Mouse (Mus musculus): ENCODE measurements around the gene Nell1. TPM values are rescaled to one million over a fixed set of nuclear protein-coding genes. Genes with fewer than 3 reads are reported as not detected.
"Not testable (repeated sequence)": the region's sequence is repeated elsewhere in the genome, so short reads cannot be mapped to it uniquely, and the experiment has no call there.

The Nell1 gene
- total RNA-seq (2021): 1.9 and 2.1 TPM in 2 replicates
- long read RNA-seq, experiment 1, full-length matches to known transcripts: 3 of 3 reads
- long read RNA-seq, experiment 1, partial matches to known transcripts: 0 of 3 reads
- long read RNA-seq, experiment 1, other reads (novel, unspliced or antisense): 0 of 3 reads
- long read RNA-seq, experiment 2, full-length matches to known transcripts: 1 of 1 reads
- long read RNA-seq, experiment 2, partial matches to known transcripts: 0 of 1 reads
- long read RNA-seq, experiment 2, other reads (novel, unspliced or antisense): 0 of 1 reads

GRCm38 (mm10) chr7:49974841-49975440 lies at the start of gene Nell1:
TSS of gene Nell1 (plus strand) at chr7:49974864.
- peak; percentile 23 for DNase-seq

GRCm38 (mm10) chr7:49928571-49928970 lies 46.1 kb upstream of the Nell1 start:
- no peak for DNase-seq

GRCm38 (mm10) chr7:49929999-49930398 lies 44.7 kb upstream of the Nell1 start:
- DNase-seq: no peak

GRCm38 (mm10) chr7:49933386-49934115 lies 41.1 kb upstream of the Nell1 start:
- DNase-seq: not testable (repeated sequence)

- no peak for DNase-seq
These were observed 37.8 kb upstream of the Nell1 start for GRCm38 (mm10) chr7:49936821-49937220.

- DNase-seq: no peak
These were observed 32.6 kb upstream of the Nell1 start for GRCm38 (mm10) chr7:49942023-49942422.

GRCm38 (mm10) chr7:49942490-49942889 lies 32.2 kb upstream of the Nell1 start:
- DNase-seq: no peak

- no peak for DNase-seq
These were observed 28.0 kb upstream of the Nell1 start for GRCm38 (mm10) chr7:49946691-49947090.

GRCm38 (mm10) chr7:49953546-49954181 lies 21.0 kb upstream of the Nell1 start:
- peak; percentile 17 for DNase-seq

- DNase-seq: no peak
These were observed 19.8 kb upstream of the Nell1 start for GRCm38 (mm10) chr7:49954834-49955233.

- no peak for DNase-seq
These were observed 17.5 kb upstream of the Nell1 start for GRCm38 (mm10) chr7:49957142-49957541.

GRCm38 (mm10) chr7:49963764-49964163 lies 10.9 kb upstream of the Nell1 start:
- DNase-seq: no peak

GRCm38 (mm10) chr7:49969516-49969915 lies 5.1 kb upstream of the Nell1 start:
- DNase-seq: no peak

GRCm38 (mm10) chr7:49975441-49976121 lies 917 bp downstream of the Nell1 start:
- DNase-seq: no peak

GRCm38 (mm10) chr7:49981511-49982227 lies 7.0 kb downstream of the Nell1 start:
- DNase-seq: no peak

GRCm38 (mm10) chr7:49984698-49985097 lies 10.0 kb downstream of the Nell1 start:
- no peak for DNase-seq

GRCm38 (mm10) chr7:49985947-49986346 lies 11.3 kb downstream of the Nell1 start:
- no peak for DNase-seq

- DNase-seq: no peak
These were observed 24.7 kb downstream of the Nell1 start for GRCm38 (mm10) chr7:49999321-49999720.

GRCm38 (mm10) chr7:50005268-50005667 lies 30.6 kb downstream of the Nell1 start:
- no peak for DNase-seq

- no peak for DNase-seq
These were observed 60.8 kb downstream of the Nell1 start for GRCm38 (mm10) chr7:50035187-50036153.
